Mouse (Mus musculus): Measurements from ENCODE around the gene Epha3. TPM values are rescaled to one million over a fixed set of nuclear protein-coding genes. Genes with fewer than 3 reads are reported as not detected.

The Epha3 gene
- total and polyA plus RNA-seq, 3 experiments, result 0.39 to 0.48 (median 0.44) TPM

GRCm38 (mm10) chr16:63760112-63760511, 103.9 kb downstream of the Epha3 start:
- Histone ChIP-seq H3K27ac (no peak overlapping the region), H3K36me3 (ENCODE audit: control insufficient read depth, insufficient read depth, low read length) (no peaks in the 10 kb centered on the region), H3K27me3 (ENCODE audit: control insufficient read depth, insufficient read depth, low read length) (no peaks in the 10 kb centered on the region), H3K4me1 (ENCODE audit: control insufficient read depth, insufficient read depth, low read length) (no peaks in the 10 kb centered on the region), H3K4me3 (no peak overlapping the region), H3K9ac (ENCODE audit: low read depth, low read length) (no peak overlapping the region), H3K79me2 (replicated peaks; ENCODE audit: control insufficient read depth, insufficient read depth, low read length) (no peaks in the 10 kb centered on the region)
- 35% methylated on average over 2 of the region's 2 CpGs for WGBS
- DNase-seq, result no peak
- intact Hi-C loops (cut with DNase I), result no loop called here
- TF ChIP-seq POLR2A (IDR thresholded peaks at IDR 0.05; ENCODE audit: insufficient read depth, low read depth, low read length) (no peak), CTCF (IDR thresholded peaks at IDR 0.05) (no peak), EP300 (IDR thresholded peaks at IDR 0.05; ENCODE audit: insufficient read depth, low read depth, low read length) (no peak)

GRCm38 (mm10) chr16:63753052-63753451, 110.9 kb downstream of the Epha3 start:
- Histone ChIP-seq H3K9ac (ENCODE audit: low read depth, low read length) (no peak overlapping the region), H3K27ac (no peak overlapping the region), H3K79me2 (replicated peaks; ENCODE audit: control insufficient read depth, insufficient read depth, low read length) (no peaks in the 10 kb centered on the region), H3K36me3 (ENCODE audit: control insufficient read depth, insufficient read depth, low read length) (no peaks in the 10 kb centered on the region), H3K27me3 (ENCODE audit: control insufficient read depth, insufficient read depth, low read length) (no peaks in the 10 kb centered on the region), H3K4me3 (no peak overlapping the region), H3K4me1 (ENCODE audit: control insufficient read depth, insufficient read depth, low read length) (no peaks in the 10 kb centered on the region)
- intact Hi-C loops (cut with DNase I), result no loop called here
- TF ChIP-seq CTCF (IDR thresholded peaks at IDR 0.05) (no peak), EP300 (IDR thresholded peaks at IDR 0.05; ENCODE audit: insufficient read depth, low read depth, low read length) (no peak), POLR2A (IDR thresholded peaks at IDR 0.05; ENCODE audit: insufficient read depth, low read depth, low read length) (no peak)
- no peak for DNase-seq
- 28% methylated on average over 3 of the region's 3 CpGs for WGBS

GRCm38 (mm10) chr16:63747817-63748216, 116.2 kb downstream of the Epha3 start:
- H3K36me3 ChIP-seq (ENCODE audit: control insufficient read depth, insufficient read depth, low read length), result no peaks in the 10 kb centered on the region
- H3K4me3 ChIP-seq, result no peak overlapping the region
- intact Hi-C loops (cut with DNase I), result no loop called here
- TF ChIP-seq CTCF (IDR thresholded peaks at IDR 0.05) (no peak), EP300 (IDR thresholded peaks at IDR 0.05; ENCODE audit: insufficient read depth, low read depth, low read length) (no peak), POLR2A (IDR thresholded peaks at IDR 0.05; ENCODE audit: insufficient read depth, low read depth, low read length) (no peak)
- no peak for DNase-seq
- 75% methylated on average over 2 of the region's 2 CpGs for WGBS
- H3K4me1 ChIP-seq (ENCODE audit: control insufficient read depth, insufficient read depth, low read length), result no peaks in the 10 kb centered on the region
- H3K9ac ChIP-seq (ENCODE audit: low read depth, low read length), result no peak overlapping the region
- no peak overlapping the region for H3K27ac ChIP-seq
- no peaks in the 10 kb centered on the region for H3K27me3 ChIP-seq (ENCODE audit: control insufficient read depth, insufficient read depth, low read length)
- H3K79me2 ChIP-seq (replicated peaks; ENCODE audit: control insufficient read depth, insufficient read depth, low read length), result no peaks in the 10 kb centered on the region

- TF ChIP-seq EP300 (IDR thresholded peaks at IDR 0.05; ENCODE audit: insufficient read depth, low read depth, low read length) (no peak), CTCF (IDR thresholded peaks at IDR 0.05) (no peak), POLR2A (IDR thresholded peaks at IDR 0.05; ENCODE audit: insufficient read depth, low read depth, low read length) (no peak)
- no peak overlapping the region for H3K4me3 ChIP-seq
- no peaks in the 10 kb centered on the region for H3K27me3 ChIP-seq (ENCODE audit: control insufficient read depth, insufficient read depth, low read length)
- H3K4me1 ChIP-seq (ENCODE audit: control insufficient read depth, insufficient read depth, low read length), result no peaks in the 10 kb centered on the region
- no peaks in the 10 kb centered on the region for H3K79me2 ChIP-seq (replicated peaks; ENCODE audit: control insufficient read depth, insufficient read depth, low read length)
- intact Hi-C loops (cut with DNase I), result no loop called here
- H3K9ac ChIP-seq (ENCODE audit: low read depth, low read length), result no peak overlapping the region
- DNase-seq, result no peak
- H3K36me3 ChIP-seq (ENCODE audit: control insufficient read depth, insufficient read depth, low read length), result no peaks in the 10 kb centered on the region
- H3K27ac ChIP-seq, result no peak overlapping the region
- WGBS, result 85% methylated on average over 5 of the region's 5 CpGs
Measured at GRCm38 (mm10) chr16:63745465-63745864, 118.5 kb downstream of the Epha3 start.

GRCm38 (mm10) chr16:63743208-63743854, 120.6 kb downstream of the Epha3 start:
- Histone ChIP-seq H3K27ac (no peak overlapping the region), H3K9ac (ENCODE audit: low read depth, low read length) (no peak overlapping the region), H3K36me3 (ENCODE audit: control insufficient read depth, insufficient read depth, low read length) (no peaks in the 10 kb centered on the region), H3K27me3 (ENCODE audit: control insufficient read depth, insufficient read depth, low read length) (no peaks in the 10 kb centered on the region), H3K79me2 (replicated peaks; ENCODE audit: control insufficient read depth, insufficient read depth, low read length) (no peaks in the 10 kb centered on the region), H3K4me1 (ENCODE audit: control insufficient read depth, insufficient read depth, low read length) (no peaks in the 10 kb centered on the region), H3K4me3 (no peak overlapping the region)
- intact Hi-C loops (cut with DNase I), result no loop called here
- TF ChIP-seq CTCF (IDR thresholded peaks at IDR 0.05) (no peak), EP300 (IDR thresholded peaks at IDR 0.05; ENCODE audit: insufficient read depth, low read depth, low read length) (no peak), POLR2A (IDR thresholded peaks at IDR 0.05; ENCODE audit: insufficient read depth, low read depth, low read length) (no peak)
- WGBS, result 59% methylated on average over 9 of the region's 9 CpGs
- DNase-seq, result no peak

- intact Hi-C loops (cut with DNase I), result no loop called here
- TF ChIP-seq CTCF (IDR thresholded peaks at IDR 0.05) (no peak), EP300 (IDR thresholded peaks at IDR 0.05; ENCODE audit: insufficient read depth, low read depth, low read length) (no peak), POLR2A (IDR thresholded peaks at IDR 0.05; ENCODE audit: insufficient read depth, low read depth, low read length) (no peak)
- Histone ChIP-seq H3K27ac (no peak overlapping the region), H3K4me3 (no peak overlapping the region), H3K79me2 (replicated peaks; ENCODE audit: control insufficient read depth, insufficient read depth, low read length) (no peaks in the 10 kb centered on the region), H3K36me3 (ENCODE audit: control insufficient read depth, insufficient read depth, low read length) (no peaks in the 10 kb centered on the region), H3K4me1 (ENCODE audit: control insufficient read depth, insufficient read depth, low read length) (no peaks in the 10 kb centered on the region), H3K9ac (ENCODE audit: low read depth, low read length) (no peak overlapping the region), H3K27me3 (ENCODE audit: control insufficient read depth, insufficient read depth, low read length) (no peaks in the 10 kb centered on the region)
- WGBS, result 80% methylated on average over 1 of the region's 1 CpGs
- no peak for DNase-seq
Measured at GRCm38 (mm10) chr16:63719235-63719634, 144.7 kb downstream of the Epha3 start.
